Mouse (Mus musculus): ENCODE data around the gene Nedd9.

The Nedd9 gene

GRCm38 (mm10) chr13:41453227-41454193, 33.7 kb downstream of the Nedd9 start:
- no peak for DNase-seq (ENCODE audit: low spot score)

DNA sequence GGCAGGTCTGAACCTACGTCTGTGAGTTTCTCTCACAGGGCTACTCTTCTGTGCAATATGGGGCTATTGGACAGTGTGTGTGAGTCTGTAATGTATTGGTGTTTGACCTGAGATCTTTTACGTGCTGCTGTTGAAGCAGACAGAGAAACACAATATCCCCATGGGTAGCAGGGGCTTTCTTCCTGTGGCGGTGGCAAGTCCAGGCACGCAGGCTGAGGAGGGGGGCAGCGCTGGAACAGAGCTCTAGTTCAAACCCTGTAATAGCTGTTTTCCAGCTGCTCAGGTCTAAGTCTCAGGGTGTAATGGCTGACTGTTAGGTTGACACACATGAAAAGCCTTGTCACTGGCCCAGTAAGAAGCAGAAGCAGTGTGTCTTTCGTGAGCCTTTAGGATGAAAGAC, 36.3 kb downstream of the Nedd9 start:
- DNase-seq (ENCODE audit: low spot score) = no peak

GRCm38 (mm10) chr13:41449211-41449610, 38.0 kb downstream of the Nedd9 start:
- DNase-seq (ENCODE audit: low spot score) = peak; percentile 58

DNA sequence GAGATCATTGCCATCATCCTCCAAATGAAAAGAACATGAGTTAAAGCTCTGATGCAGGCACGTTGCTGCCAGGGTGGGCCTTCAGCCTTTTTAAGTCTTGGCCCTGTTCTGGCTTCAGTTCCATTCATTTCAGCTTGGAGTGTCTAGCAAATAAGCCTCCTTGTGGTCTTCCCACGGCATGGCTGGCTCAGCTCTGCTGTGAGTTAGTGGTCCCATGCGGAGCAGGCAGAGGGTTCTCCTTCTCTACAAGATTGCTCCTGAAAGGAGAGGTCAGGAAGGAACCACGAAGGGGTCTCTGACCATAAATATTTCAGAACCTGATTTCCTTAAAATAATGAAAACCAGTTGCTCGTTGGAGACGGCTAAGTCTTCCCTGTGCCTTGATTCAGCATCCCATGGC, 40.0 kb downstream of the Nedd9 start:
- DNase-seq (ENCODE audit: low spot score) = no peak

- no peak for DNase-seq (ENCODE audit: low spot score)
Observed at GRCm38 (mm10) chr13:41446591-41446990, 40.6 kb downstream of the Nedd9 start.

DNA sequence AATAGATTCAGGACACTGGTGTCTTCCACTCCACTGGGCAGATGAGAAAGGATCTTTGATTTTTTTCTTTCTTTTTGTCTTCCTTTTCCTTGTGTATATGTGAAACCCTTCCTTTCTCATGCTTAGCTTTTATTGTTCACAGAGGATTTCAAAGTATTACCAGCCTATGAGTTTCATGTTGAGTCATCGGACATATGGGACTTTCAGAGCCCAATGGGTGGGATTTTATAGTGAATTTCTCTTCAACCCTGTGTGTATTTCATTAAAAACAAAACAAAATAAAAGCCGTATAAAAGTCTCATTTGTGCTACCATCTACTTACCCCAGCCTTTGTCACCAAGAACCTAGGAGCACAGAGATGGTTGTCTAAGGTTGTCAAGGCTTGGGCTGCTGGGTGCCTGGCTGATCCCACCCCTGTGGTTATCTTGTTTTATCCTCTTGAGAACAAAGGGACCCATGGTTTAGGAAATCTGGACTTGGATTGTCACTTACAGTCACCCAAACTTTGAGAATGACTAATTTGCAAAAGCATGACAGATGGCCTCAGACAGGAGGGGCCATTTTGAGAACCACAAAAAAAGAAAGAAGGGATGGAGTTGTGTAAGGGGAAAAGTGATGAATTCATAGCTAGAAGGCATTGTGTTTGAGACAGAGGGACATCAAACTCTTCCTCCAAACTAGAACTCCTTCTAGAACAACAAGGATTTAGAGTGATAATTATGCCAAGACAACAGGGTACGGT, 41.9 kb downstream of the Nedd9 start:
- DNase-seq (ENCODE audit: low spot score) = no peak

- no peak for DNase-seq (ENCODE audit: low spot score)
Observed at GRCm38 (mm10) chr13:41444230-41444629, 42.9 kb downstream of the Nedd9 start.

DNA sequence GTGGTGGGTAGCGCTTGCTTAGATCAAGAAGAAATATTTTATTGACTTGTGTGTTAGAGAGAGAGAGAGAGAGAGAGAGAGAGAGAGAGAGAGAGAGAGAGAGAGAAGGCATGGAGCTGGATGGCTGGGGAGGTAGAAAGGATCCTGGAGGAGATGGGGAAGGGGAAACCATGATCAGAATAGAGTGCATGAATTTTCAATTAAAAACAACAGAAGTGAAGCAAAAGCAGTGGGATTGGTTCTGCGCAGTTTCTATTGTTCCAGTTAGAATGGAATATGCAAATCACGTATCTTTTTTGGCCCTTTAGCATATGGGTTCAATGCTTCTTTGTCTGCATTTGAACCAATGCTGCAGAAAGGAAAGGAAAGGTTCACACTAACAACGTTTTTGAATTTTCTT, 45.0 kb downstream of the Nedd9 start:
- DNase-seq (ENCODE audit: low spot score) = no peak

DNA sequence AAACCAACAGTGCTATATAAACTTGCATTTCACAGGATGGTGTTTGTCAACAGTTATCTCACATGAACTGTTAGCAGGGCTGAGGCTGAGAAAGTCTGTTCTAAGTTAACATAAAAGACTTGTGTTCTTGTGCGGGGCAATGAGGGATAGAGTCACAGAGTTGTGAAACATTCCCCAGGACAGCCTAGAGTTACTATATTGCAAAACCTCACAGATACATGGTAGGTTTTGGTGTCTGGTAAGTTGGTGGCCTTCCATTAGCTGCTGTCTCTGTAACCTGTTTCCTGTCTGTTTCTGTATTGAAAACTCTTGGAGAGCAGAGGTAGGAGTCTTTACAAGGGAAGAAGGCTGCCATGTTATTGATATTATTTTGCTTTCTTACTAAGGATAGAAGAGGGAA, 47.0 kb downstream of the Nedd9 start:
- DNase-seq (ENCODE audit: low spot score) = peak; percentile 46

GRCm38 (mm10) chr13:41437390-41437789, 49.8 kb downstream of the Nedd9 start:
- DNase-seq (ENCODE audit: low spot score) = peak; percentile 87

DNA sequence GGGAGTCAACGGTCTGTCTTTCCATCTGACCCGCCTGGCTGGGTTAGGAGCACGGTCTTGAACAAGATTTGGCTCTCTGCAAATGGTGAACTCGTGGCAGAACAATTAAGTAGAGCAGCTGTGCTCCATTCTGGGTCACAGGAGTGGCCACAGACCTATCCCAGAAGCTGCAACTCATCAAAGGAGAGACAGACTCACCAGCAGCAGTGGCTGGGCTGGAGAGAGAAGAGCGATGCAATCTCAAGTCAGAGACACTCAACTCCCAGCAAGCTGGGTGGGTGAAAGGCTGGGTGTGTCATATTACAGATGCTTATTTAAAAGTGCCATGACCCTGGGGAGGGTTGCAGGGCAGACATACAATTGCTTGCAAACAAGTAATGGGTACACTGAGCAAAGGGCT, 50.4 kb downstream of the Nedd9 start:
- peak; percentile 79 for DNase-seq (ENCODE audit: low spot score)

DNA sequence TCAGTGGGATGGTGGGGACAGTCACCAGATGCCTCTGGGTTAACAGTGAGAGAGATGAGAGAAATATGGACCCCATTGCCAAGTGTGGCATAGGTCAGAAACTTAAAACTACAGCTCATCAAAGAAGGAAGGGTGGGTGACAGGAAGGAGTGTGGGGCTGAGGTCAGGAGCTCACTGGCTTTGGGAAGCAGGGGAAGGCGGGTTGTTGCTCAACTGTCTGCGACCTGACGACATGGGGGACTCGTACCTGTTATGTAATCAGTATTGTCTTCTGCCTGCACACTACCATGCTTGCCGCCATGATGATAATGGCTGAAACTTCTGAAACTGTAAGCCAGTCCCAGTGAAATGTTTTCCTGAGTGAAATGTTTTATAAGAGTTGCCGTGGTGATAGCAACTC, 54.0 kb downstream of the Nedd9 start:
- no peak for DNase-seq (ENCODE audit: low spot score)

- peak; percentile 22 for DNase-seq (ENCODE audit: low spot score)
Observed at GRCm38 (mm10) chr13:41431795-41432194, 55.4 kb downstream of the Nedd9 start.

- no peak for DNase-seq (ENCODE audit: low spot score)
Observed at GRCm38 (mm10) chr13:41427046-41427445, 60.1 kb downstream of the Nedd9 start.

DNA sequence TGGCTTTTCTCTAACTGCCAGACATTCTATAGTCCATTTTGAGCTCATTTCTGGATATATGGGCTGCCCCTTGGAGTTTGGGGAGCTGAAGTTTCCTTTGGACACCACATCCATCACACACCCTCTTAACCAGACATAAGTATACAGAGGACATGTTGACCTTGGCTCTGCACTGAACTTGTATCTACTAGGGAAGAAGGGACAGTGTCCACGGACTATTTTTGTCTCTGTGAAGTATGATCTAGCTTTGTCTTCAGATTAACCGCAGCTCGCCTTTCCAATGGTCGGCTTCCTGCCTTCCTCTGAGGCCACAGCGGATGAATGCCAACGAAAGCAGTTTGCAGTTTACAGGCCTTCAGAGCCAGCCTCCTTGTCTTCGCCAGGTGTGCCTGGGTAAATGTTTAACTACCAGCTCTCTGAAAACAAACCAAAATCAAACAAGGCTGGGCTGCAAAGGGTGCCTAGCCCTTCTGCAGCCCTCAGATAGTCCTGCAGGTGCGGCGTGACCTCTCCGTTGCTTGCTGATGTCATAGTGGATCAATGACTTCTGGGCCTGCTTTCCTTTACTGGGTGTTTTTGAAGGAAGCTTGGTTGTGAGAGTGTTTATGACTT, 63.6 kb downstream of the Nedd9 start:
- DNase-seq (ENCODE audit: low spot score) = no peak

GRCm38 (mm10) chr13:41422581-41422980, 64.6 kb downstream of the Nedd9 start:
- no peak for DNase-seq (ENCODE audit: low spot score)

DNA sequence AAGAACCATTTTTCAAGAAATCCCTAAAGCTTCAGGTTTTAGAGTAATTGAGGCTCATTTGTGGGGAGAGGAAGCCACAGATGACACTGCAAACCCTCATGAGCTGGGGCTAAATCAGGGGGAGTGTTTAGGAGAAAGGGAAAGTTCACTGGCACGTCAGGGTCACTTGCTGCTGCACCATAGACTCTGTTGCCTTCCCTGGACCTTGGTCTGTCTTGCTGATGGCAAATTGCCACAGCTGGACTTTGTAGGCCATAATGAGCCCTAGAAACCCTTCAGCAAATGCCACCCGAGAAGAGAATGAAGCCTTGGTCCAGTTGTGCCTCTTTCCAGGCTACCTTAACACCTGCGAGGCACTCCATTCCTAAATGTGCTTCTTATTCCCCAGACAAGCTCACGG, 66.8 kb downstream of the Nedd9 start:
- DNase-seq (ENCODE audit: low spot score) = no peak

DNA sequence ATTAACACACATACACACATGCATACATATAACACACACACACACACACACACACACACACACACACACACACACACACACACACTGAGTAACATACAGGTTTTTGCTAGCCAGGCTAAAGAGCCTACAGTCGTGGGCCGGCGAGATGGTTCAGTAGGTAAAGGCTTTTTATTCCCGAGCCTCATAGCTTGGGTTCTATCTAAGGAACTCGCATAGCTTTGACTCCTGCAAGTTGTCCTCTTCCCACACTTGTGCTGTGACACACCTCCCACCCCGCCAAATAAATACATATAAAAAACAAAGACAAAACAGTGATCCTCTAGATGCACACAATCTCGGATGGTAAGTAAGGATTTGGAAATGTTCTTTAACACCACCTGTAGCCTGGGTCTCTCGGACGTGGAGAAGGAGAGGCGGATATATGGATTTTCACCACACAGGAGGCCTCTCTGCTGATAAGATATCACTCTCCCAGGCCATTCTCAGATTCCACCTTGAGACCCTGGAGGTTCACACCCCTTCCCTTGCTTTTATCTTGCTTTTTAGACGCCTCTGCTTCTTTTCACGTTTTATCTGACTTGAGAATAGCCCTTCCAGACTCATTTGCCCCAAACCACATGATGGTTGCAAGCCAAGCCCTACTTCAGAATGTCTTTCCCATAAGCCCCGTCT, 68.8 kb downstream of the Nedd9 start:
- DNase-seq (ENCODE audit: low spot score) = no peak

DNA sequence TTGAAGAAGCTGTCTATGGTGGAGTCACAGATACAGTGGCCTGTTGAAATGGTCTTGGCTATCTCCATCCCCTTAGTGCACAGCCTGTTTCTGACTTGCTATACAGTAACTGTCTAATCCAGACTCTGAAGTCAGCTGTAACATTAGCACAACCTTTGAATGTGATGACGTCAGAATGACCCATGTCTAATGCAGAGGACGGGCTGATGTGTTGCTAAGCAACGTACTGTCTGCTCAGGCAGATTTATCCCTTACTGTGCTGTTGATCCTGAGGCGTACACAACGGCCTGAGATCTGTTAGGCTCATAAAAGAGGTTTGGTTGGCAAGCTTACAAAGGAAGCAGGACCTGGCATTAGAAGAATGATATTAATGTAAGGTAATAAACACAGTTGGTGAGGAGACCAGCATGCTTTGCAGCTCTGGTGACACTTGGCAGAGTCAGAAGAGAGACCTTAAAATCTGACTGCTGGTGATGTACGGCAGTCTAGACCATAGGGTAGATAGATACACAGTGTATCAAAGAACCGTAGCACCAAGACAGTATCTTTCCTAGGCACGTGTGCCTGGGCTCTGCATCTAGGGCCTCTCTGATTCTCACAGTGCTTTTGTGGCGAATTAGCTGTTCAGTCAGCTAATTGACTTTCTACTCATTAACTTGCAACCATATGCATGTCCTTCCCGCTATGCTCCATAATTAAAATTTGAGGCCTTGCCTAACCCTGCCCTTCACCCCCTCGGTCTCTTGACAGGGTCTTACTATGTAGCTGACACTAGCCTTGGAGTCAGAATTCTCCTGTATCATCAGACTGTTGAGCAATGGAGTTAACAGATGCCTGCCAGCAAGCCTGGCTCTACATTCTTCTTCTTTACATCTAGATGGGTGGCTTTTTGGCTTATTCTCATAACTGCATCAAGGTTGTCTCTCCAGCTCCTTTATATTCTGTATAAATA, 70.8 kb downstream of the Nedd9 start:
- no peak for DNase-seq (ENCODE audit: low spot score)

GRCm38 (mm10) chr13:41410191-41411074, 76.7 kb downstream of the Nedd9 start:
- DNase-seq (ENCODE audit: low spot score) = no peak
